Mouse (Mus musculus) MEL (cell line): Measurements from ENCODE around the gene Gm28042.

Source experiments
- CTCF ChIP-seq, 3 experiments: IDR thresholded peaks in 2 of 3; conservative IDR thresholded peaks in 1 of 3; 2 replicates each; pipeline ENCODE4 v1.5.1; 2011 to 2012; ENCODE audit warnings: low read length in 3 of 3, low read depth in 2 of 3, mild to moderate bottlenecking in 2 of 3, improper control_type of control experiment in 1 of 3, inconsistent platforms in 1 of 3, mixed read lengths in 1 of 3, moderate library complexity in 1 of 3; ENCODE audit not compliant: control insufficient read depth in 1 of 3, insufficient read depth in 1 of 3, poor library complexity in 1 of 3, severe bottlenecking in 1 of 3
- POLR2A ChIP-seq, 2 experiments: IDR thresholded peaks; 2 replicates each; pipeline ENCODE4 v1.6.1; 2011 to 2012; ENCODE audit warnings: low read length in 2 of 2, mild to moderate bottlenecking in 2 of 2, control low read depth in 1 of 2, improper control_type of control experiment in 1 of 2, low read depth in 1 of 2, moderate library complexity in 1 of 2; ENCODE audit not compliant: control insufficient read depth in 1 of 2, insufficient read depth in 1 of 2, poor library complexity in 1 of 2
- SMC3 ChIP-seq: IDR thresholded peaks from 2 replicates; pipeline ENCODE4 v1.6.1; 2011; ENCODE audit warnings: low read depth, low read length, improper control_type of control experiment
- USF1 ChIP-seq: IDR thresholded peaks from 2 replicates; pipeline ENCODE4 v1.6.1; 2014; ENCODE audit warnings: low read depth, mild to moderate bottlenecking, inconsistent platforms, low read length, improper control_type of control experiment, moderate library complexity
- ZC3H11A ChIP-seq: IDR thresholded peaks from 2 replicates; pipeline ENCODE4 v1.6.1; 2012; ENCODE audit warnings: low read depth, mild to moderate bottlenecking, inconsistent platforms, low read length, improper control_type of control experiment

- TF ChIP-seq CTCF (IDR thresholded peaks at IDR 0.05 in 2 of 3, conservative IDR thresholded peaks at IDR 0.05 in 1 of 3; ENCODE audit: control insufficient read depth in 1 of 3, insufficient read depth in 1 of 3, low read depth in 2 of 3, low read length in 3 of 3, poor library complexity in 1 of 3, severe bottlenecking in 1 of 3) (no peak), ZC3H11A (no peak), POLR2A (IDR thresholded peaks at IDR 0.05; ENCODE audit: control insufficient read depth in 1 of 2, insufficient read depth in 1 of 2, low read depth in 1 of 2, low read length in 2 of 2, poor library complexity in 1 of 2) (no peak), SMC3 (no peak), USF1 (no peak)
Observed at GRCm38 (mm10) chr2:120060190-120060589, 32.9 kb downstream of the Gm28042 start.
